Mouse (Mus musculus) frontal cortex, adult 2 months (tissue): ENCODE measurements at regions not wholly inside any gene's neighbourhood (a gene's known extent, or its start where the extent isn't known, plus 50 kb on each side); places are given as distances from the start of the nearest gene placed in this dataset.

Source experiments
- DNase-seq, 2 experiments: peaks; one replicate each; pipeline ENCODE4 v3.0.0; 2022; ENCODE audit warnings: low spot score in 1 of 2; ENCODE audit errors: extremely low spot score in 1 of 2

GRCm38 (mm10) chr13:71369832-71370231 is 528.2 kb upstream of the Adamts16 start:
- DNase-seq, result no peak

GRCm38 (mm10) chr13:71365261-71365660 is 523.6 kb upstream of the Adamts16 start:
- DNase-seq, result no peak

- peak in 1 of 2 experiments; percentile 32 for DNase-seq
Observed at GRCm38 (mm10) chr13:71362311-71362710, 520.7 kb upstream of the Adamts16 start.

DNA sequence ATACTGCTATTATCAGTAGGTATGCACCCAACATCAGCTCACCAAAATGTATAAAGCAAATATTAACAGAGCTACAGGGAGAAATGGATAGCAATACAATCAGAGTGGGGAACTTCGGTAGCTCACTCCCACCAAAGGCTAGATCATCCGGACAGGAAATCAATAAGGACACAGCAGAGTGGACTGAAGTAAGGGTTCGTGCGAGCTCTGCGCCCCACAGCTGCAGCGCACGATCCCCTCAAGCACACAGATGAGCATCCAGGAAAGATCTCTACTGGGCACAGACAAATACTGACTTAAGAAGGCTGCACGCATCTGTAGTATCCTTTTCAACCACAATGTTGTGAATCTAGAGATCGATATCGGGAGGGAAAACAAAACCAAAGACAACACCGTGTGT is 517.5 kb upstream of the Adamts16 start:
- no peak for DNase-seq

GRCm38 (mm10) chr13:71350787-71351186 is 509.2 kb upstream of the Adamts16 start:
- DNase-seq, result no peak

DNA sequence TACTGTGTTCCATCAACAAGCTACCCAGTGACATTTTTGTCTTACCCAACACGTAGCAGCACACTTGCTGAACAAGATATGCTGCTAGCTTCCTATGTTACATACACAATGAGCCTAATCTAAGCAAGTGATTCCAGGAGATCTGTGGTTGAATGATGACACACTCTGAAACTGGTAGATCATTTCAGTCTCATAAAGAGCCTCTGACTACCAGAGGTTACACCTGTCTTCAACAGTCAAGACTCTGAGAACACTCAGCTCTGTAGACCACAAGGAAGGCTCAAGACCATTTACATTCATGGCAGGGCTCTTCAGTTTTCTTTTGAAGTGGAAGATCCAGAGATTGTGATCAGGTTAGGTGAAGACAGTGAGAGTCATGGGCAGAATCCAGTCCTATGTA is 501.3 kb upstream of the Adamts16 start:
- no peak for DNase-seq

- no peak for DNase-seq
Observed at GRCm38 (mm10) chr13:71338700-71339099, 497.1 kb upstream of the Adamts16 start.

- DNase-seq, result no peak
Observed at GRCm38 (mm10) chr13:71334925-71335324, 493.3 kb upstream of the Adamts16 start.

GRCm38 (mm10) chr13:71333146-71333545 is 491.5 kb upstream of the Adamts16 start:
- no peak for DNase-seq

- DNase-seq, result no peak
Observed at GRCm38 (mm10) chr13:71330321-71330720, 488.7 kb upstream of the Adamts16 start.

GRCm38 (mm10) chr13:71327802-71328753 is 486.5 kb upstream of the Adamts16 start:
- no peak for DNase-seq

DNA sequence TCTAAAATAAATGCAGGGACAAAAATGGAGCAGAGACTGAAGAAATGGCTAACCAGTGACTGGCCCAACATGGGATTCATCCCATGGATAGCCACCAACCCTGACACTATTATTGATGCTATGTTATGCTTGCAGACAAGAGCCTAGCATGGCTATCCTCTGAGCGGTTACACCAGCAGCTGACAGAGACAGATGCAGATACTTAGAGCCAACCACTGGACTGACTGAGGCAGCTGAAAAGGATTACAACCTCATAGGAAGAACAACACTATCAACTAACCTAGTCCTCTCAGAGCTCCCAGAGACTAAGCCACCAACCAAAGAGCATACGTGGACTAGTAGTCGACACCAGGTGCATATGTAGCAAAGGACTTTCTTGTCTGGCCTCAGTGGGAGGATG is 478.9 kb upstream of the Adamts16 start:
- DNase-seq, result no peak

- DNase-seq, result no peak
Observed at GRCm38 (mm10) chr13:71303956-71304355, 462.3 kb upstream of the Adamts16 start.

- DNase-seq, result no peak
Observed at GRCm38 (mm10) chr13:71275991-71276390, 434.4 kb upstream of the Adamts16 start.

DNA sequence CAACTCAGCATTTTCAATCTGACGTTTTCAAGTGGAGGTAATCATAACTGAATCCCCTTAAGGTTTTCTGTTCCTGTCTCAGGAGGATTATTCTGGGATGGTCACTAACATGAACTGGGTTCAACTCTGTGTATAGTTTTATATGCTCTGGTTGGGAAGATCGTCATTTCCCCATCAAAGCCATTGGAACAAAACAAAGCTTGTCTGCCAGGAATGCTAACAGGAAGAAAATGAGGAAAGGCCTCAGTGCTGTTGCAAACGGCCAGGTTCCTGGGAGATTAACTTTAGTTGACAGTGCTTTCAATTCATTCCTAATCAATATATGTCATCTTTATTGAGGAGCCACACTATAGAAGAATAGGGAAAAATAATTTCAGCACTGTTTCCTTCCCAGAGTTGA is 432.5 kb upstream of the Adamts16 start:
- DNase-seq, result no peak

- no peak for DNase-seq
Observed at GRCm38 (mm10) chr13:71273485-71273884, 431.9 kb upstream of the Adamts16 start.

GRCm38 (mm10) chr13:71273067-71273466 is 431.5 kb upstream of the Adamts16 start:
- no peak for DNase-seq

- no peak for DNase-seq
Observed at GRCm38 (mm10) chr13:71272431-71272830, 430.8 kb upstream of the Adamts16 start.

- no peak for DNase-seq
Observed at GRCm38 (mm10) chr13:71271727-71272418, 430.3 kb upstream of the Adamts16 start.

- no peak for DNase-seq
Observed at GRCm38 (mm10) chr13:71270370-71270769, 428.8 kb upstream of the Adamts16 start.

DNA sequence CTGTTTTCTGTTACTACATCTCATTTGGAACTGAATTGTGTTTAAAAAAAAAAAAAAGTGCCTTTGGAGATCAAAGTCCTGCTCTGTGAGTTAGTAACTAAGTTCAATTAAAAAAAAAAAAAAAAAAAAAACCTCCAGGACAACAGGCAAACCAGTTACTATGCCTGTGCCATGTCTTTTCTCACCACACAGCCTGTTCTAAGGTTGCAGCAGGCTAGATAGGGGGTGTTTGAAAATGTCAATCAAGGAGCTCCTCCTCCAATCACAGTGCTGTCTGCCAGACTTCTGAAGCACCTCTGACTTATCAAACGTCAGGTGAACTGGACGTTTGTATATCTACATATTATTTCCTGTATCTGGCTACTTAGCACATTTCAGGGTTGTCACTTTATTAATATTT is 427.9 kb upstream of the Adamts16 start:
- DNase-seq, result no peak
